Mouse (Mus musculus) stomach, embryonic 15.5 days (tissue): Measurements from ENCODE around the gene Isoc2b. TPM values are rescaled to one million over a fixed set of nuclear protein-coding genes. Genes with fewer than 3 reads are reported as not detected.

Source experiments
- ATAC-seq: fragments of 200-750 bp; cut with Nextera tagmentation; 2 replicates; pipeline ENCODE4 v1.8.0; 2017; ENCODE audit warnings: low read depth, moderate number of reproducible peaks, moderate TSS enrichment; ENCODE audit not compliant: insufficient read depth, low FRiP score
- H3K27ac ChIP-seq: fragments of 300-500 bp; sonication (generic); 2 replicates; pipeline ENCODE4 v1.5.1; 2015; ENCODE audit warnings: mild to moderate bottlenecking, inconsistent platforms
- H3K27me3 ChIP-seq: fragments of 300-500 bp; sonication (generic); replicated peaks from 2 replicates; pipeline ENCODE4 v1.6.1; 2015; ENCODE audit warnings: inconsistent platforms
- H3K36me3 ChIP-seq: fragments of 300-500 bp; sonication (generic); 2 replicates; pipeline ENCODE4 v1.6.1; 2015; ENCODE audit warnings: inconsistent platforms
- H3K4me1 ChIP-seq: fragments of 300-500 bp; sonication (generic); 2 replicates; pipeline ENCODE4 v1.6.1; 2015; ENCODE audit warnings: inconsistent platforms
- H3K4me2 ChIP-seq: fragments of 300-500 bp; sonication (generic); 2 replicates; pipeline ENCODE4 v1.6.1; 2015; ENCODE audit warnings: mild to moderate bottlenecking, inconsistent platforms
- H3K4me3 ChIP-seq: fragments of 300-500 bp; sonication (generic); replicated peaks from 2 replicates; pipeline ENCODE4 v1.5.1; 2015; ENCODE audit warnings: inconsistent platforms
- H3K9ac ChIP-seq: fragments of 300-500 bp; sonication (generic); 2 replicates; pipeline ENCODE4 v1.6.1; 2015; ENCODE audit warnings: inconsistent platforms
- H3K9me3 ChIP-seq: fragments of 300-500 bp; sonication (generic); 2 replicates; pipeline ENCODE4 v1.6.1; 2016; ENCODE audit warnings: inconsistent platforms
- WGBS: fragments of 180-500 bp; shearing (Covaris S2); methylation state at CpG from one replicate; pipeline ENCODE4 v1.1.7; 2015; 5-methylcytosine and 5-hydroxymethylcytosine counted together
- polyA plus RNA-seq: library from polyadenylated mRNA; unstranded; fragments of >200 nt; fragmentation: Nextera tagmentation; extraction: Ambion mirVana; gene quantifications from 2 replicates; pipeline ENCODE4 v1.2.1, GENCODE M21; 2015

The Isoc2b gene
- polyA plus RNA-seq = 12.9 and 14.4 TPM in 2 replicates

- Histone ChIP-seq H3K27me3 (no peaks in the 10 kb centered on the region), H3K9ac (no peak within 1 kb of the TSS), H3K4me1 (peaks cover 4% of the 10 kb centered on the region; the same call in 1 of the 2 replicates), H3K9me3 (no peaks in the 10 kb centered on the region), H3K4me3 (no peak within 1 kb of the TSS), H3K27ac (no peak within 1 kb of the TSS), H3K36me3 (no peaks in the 10 kb centered on the region), H3K4me2 (no peak within 1 kb of the TSS)
- no peak for ATAC-seq
- 40% methylated on average over 6 of the region's 6 CpGs for WGBS
Observed at GRCm38 (mm10) chr7:4870133-4870532, at the start of gene Isoc2b. TSS of gene Isoc2b (minus strand) at chr7:4870258.

GRCm38 (mm10) chr7:4919096-4919495, 49.0 kb upstream of the Isoc2b start:
- no peak for ATAC-seq
- peaks cover 31% of the 10 kb centered on the region for H3K36me3 ChIP-seq
- H3K9me3 ChIP-seq = no peaks in the 10 kb centered on the region
- H3K27ac ChIP-seq = no peak overlapping the region
- H3K4me2 ChIP-seq = no peak overlapping the region
- H3K27me3 ChIP-seq = no peaks in the 10 kb centered on the region
- no peak overlapping the region for H3K4me3 ChIP-seq
- WGBS = 88% methylated on average over 21 of the region's 21 CpGs
- no peak overlapping the region for H3K9ac ChIP-seq
- peaks cover 44% of the 10 kb centered on the region for H3K4me1 ChIP-seq

- H3K9me3 ChIP-seq = no peaks in the 10 kb centered on the region
- H3K4me3 ChIP-seq = no peak overlapping the region
- peaks cover 31% of the 10 kb centered on the region for H3K36me3 ChIP-seq
- peaks cover 40% of the 10 kb centered on the region for H3K4me1 ChIP-seq
- no peaks in the 10 kb centered on the region for H3K27me3 ChIP-seq
- no peak overlapping the region for H3K9ac ChIP-seq
- no peak overlapping the region for H3K27ac ChIP-seq
- ATAC-seq = no peak
- no peak overlapping the region for H3K4me2 ChIP-seq
- 91% methylated on average over 15 of the region's 15 CpGs for WGBS
Observed at GRCm38 (mm10) chr7:4918681-4919080, 48.6 kb upstream of the Isoc2b start.

GRCm38 (mm10) chr7:4917494-4917893, 47.4 kb upstream of the Isoc2b start:
- Histone ChIP-seq H3K4me3 (no peak overlapping the region), H3K27ac (no peak overlapping the region), H3K4me2 (no peak overlapping the region), H3K36me3 (peaks cover 31% of the 10 kb centered on the region), H3K9ac (no peak overlapping the region), H3K27me3 (no peaks in the 10 kb centered on the region), H3K9me3 (no peaks in the 10 kb centered on the region), H3K4me1 (peaks cover 28% of the 10 kb centered on the region)
- WGBS = 89% methylated on average over 2 of the region's 2 CpGs
- no peak for ATAC-seq

GRCm38 (mm10) chr7:4915669-4916416, 45.8 kb upstream of the Isoc2b start:
- peak overlapping the region; percentile 73 for H3K4me2 ChIP-seq
- 11% methylated on average over 14 of the region's 14 CpGs for WGBS
- peaks cover 26% of the 10 kb centered on the region for H3K36me3 ChIP-seq
- peak; percentile 38; the same call in 1 of the 2 replicates for ATAC-seq
- H3K27me3 ChIP-seq = no peaks in the 10 kb centered on the region
- H3K4me1 ChIP-seq = peaks cover 21% of the 10 kb centered on the region
- peak overlapping the region; percentile 94 for H3K27ac ChIP-seq
- H3K9ac ChIP-seq = peak overlapping the region; percentile 58
- H3K4me3 ChIP-seq = peak overlapping the region; percentile 72
- H3K9me3 ChIP-seq = no peaks in the 10 kb centered on the region

GRCm38 (mm10) chr7:4915007-4915665, 45.1 kb upstream of the Isoc2b start, which contains the start of gene Zfp628:
TSS of gene Zfp628 (plus strand) at chr7:4915217.
- H3K4me2 ChIP-seq = peak within 1 kb of the TSS; percentile 73
- peak within 1 kb of the TSS; percentile 86 for H3K9ac ChIP-seq
- peaks cover 19% of the 10 kb centered on the region for H3K4me1 ChIP-seq
- H3K27ac ChIP-seq = peak within 1 kb of the TSS; percentile 94
- H3K27me3 ChIP-seq = no peaks in the 10 kb centered on the region
- ATAC-seq = peak; percentile 91
- 0% methylated on average over 49 of the region's 56 CpGs for WGBS
- no peaks in the 10 kb centered on the region for H3K9me3 ChIP-seq
- peak within 1 kb of the TSS; percentile 72 for H3K4me3 ChIP-seq
- peaks cover 19% of the 10 kb centered on the region for H3K36me3 ChIP-seq

GRCm38 (mm10) chr7:4912248-4912647, 42.2 kb upstream of the Isoc2b start:
- 55% methylated on average over 5 of the region's 5 CpGs for WGBS
- Histone ChIP-seq H3K4me3 (no peak overlapping the region), H3K4me1 (peaks cover 19% of the 10 kb centered on the region), H3K9me3 (no peaks in the 10 kb centered on the region), H3K27me3 (no peaks in the 10 kb centered on the region), H3K9ac (no peak overlapping the region), H3K4me2 (no peak overlapping the region), H3K36me3 (no peaks in the 10 kb centered on the region), H3K27ac (no peak overlapping the region)
- ATAC-seq = no peak

- WGBS = 27% methylated on average over 9 of the region's 9 CpGs
- Histone ChIP-seq H3K4me2 (no peak overlapping the region), H3K9ac (no peak overlapping the region), H3K4me3 (no peak overlapping the region), H3K9me3 (no peaks in the 10 kb centered on the region), H3K27me3 (no peaks in the 10 kb centered on the region), H3K27ac (no peak overlapping the region), H3K4me1 (peaks cover 15% of the 10 kb centered on the region), H3K36me3 (no peaks in the 10 kb centered on the region)
- ATAC-seq = no peak
Observed at GRCm38 (mm10) chr7:4911561-4911960, 41.5 kb upstream of the Isoc2b start.

- Histone ChIP-seq H3K27me3 (no peaks in the 10 kb centered on the region), H3K4me2 (no peak within 1 kb of the TSS), H3K36me3 (no peaks in the 10 kb centered on the region), H3K4me3 (no peak within 1 kb of the TSS), H3K27ac (no peak within 1 kb of the TSS), H3K9me3 (no peaks in the 10 kb centered on the region), H3K4me1 (no peaks in the 10 kb centered on the region), H3K9ac (no peak within 1 kb of the TSS)
- no peak for ATAC-seq
- WGBS = 66% methylated on average over 10 of the region's 10 CpGs
Observed at GRCm38 (mm10) chr7:4906466-4906950, 36.5 kb upstream of the Isoc2b start, which contains the start of gene Gm36210. TSS of gene Gm36210 (minus strand) at chr7:4906516.

- Histone ChIP-seq H3K27ac (no peak overlapping the region), H3K9me3 (no peaks in the 10 kb centered on the region), H3K27me3 (no peaks in the 10 kb centered on the region), H3K4me1 (peaks cover 5% of the 10 kb centered on the region; the same call in 1 of the 2 replicates), H3K4me2 (no peak overlapping the region), H3K4me3 (no peak overlapping the region), H3K9ac (no peak overlapping the region), H3K36me3 (no peaks in the 10 kb centered on the region)
- 72% methylated on average over 9 of the region's 9 CpGs for WGBS
- no peak for ATAC-seq
Observed at GRCm38 (mm10) chr7:4902404-4902803, 32.3 kb upstream of the Isoc2b start.

GRCm38 (mm10) chr7:4901171-4901570, 31.1 kb upstream of the Isoc2b start:
- Histone ChIP-seq H3K4me3 (no peak overlapping the region), H3K27me3 (no peaks in the 10 kb centered on the region), H3K9ac (no peak overlapping the region), H3K27ac (no peak overlapping the region), H3K4me2 (no peak overlapping the region), H3K4me1 (peaks cover 5% of the 10 kb centered on the region; the same call in 1 of the 2 replicates), H3K9me3 (no peaks in the 10 kb centered on the region), H3K36me3 (no peaks in the 10 kb centered on the region)
- WGBS = 57% methylated on average over 8 of the region's 8 CpGs
- no peak for ATAC-seq

- no peak overlapping the region for H3K27ac ChIP-seq
- no peaks in the 10 kb centered on the region for H3K9me3 ChIP-seq
- no peaks in the 10 kb centered on the region for H3K36me3 ChIP-seq
- peak overlapping the region; percentile 30; the same call in 1 of the 2 replicates for H3K4me3 ChIP-seq
- no peak overlapping the region for H3K9ac ChIP-seq
- ATAC-seq = no peak
- H3K4me1 ChIP-seq = peaks cover 5% of the 10 kb centered on the region; the same call in 1 of the 2 replicates
- H3K27me3 ChIP-seq = no peaks in the 10 kb centered on the region
- 25% methylated on average over 11 of the region's 11 CpGs for WGBS
- H3K4me2 ChIP-seq = peak overlapping the region; percentile 52
Observed at GRCm38 (mm10) chr7:4900523-4900851, 30.4 kb upstream of the Isoc2b start.
